Mouse (Mus musculus) small intestine, adult 2 months (tissue): ENCODE data around the gene Add3. TPM values are rescaled to one million over a fixed set of nuclear protein-coding genes. Genes with fewer than 3 reads are reported as not detected.

Experiments
- H3K27ac ChIP-seq: fragments of 200-500 bp; 2 replicates; pipeline ENCODE4 v1.5.1; 2012; ENCODE audit warnings: low read depth, low read length, control low read depth, inconsistent platforms; ENCODE audit not compliant: insufficient read depth
- H3K27me3 ChIP-seq: fragments of 200-500 bp; 2 replicates; pipeline ENCODE4 v1.6.1; 2012; ENCODE audit warnings: mild to moderate bottlenecking, moderate library complexity, low read length, inconsistent platforms; ENCODE audit not compliant: control insufficient read depth, insufficient read depth
- H3K36me3 ChIP-seq: fragments of 200-500 bp; 2 replicates; pipeline ENCODE4 v1.6.1; 2012; ENCODE audit warnings: mild to moderate bottlenecking, low read length, control low read depth, inconsistent platforms; ENCODE audit not compliant: control insufficient read depth, insufficient read depth
- H3K4me1 ChIP-seq: fragments of 200-500 bp; 2 replicates; pipeline ENCODE4 v1.6.1; 2012; ENCODE audit warnings: low read length, inconsistent platforms, mixed read lengths; ENCODE audit not compliant: control insufficient read depth, insufficient read depth, insufficient read length
- H3K4me3 ChIP-seq: fragments of 200-500 bp; 2 replicates; pipeline ENCODE4 v1.5.1; 2012; ENCODE audit warnings: low read depth, mild to moderate bottlenecking, control low read depth, inconsistent platforms, low read length, moderate library complexity
- CTCF ChIP-seq: fragments of 200-500 bp; IDR thresholded peaks from 2 replicates; pipeline ENCODE4 v1.5.1; 2012; ENCODE audit warnings: low read depth, mild to moderate bottlenecking, control low read depth, inconsistent platforms, low read length, moderate library complexity, mixed read lengths; ENCODE audit not compliant: insufficient replicate concordance, insufficient read length; ENCODE audit errors: extremely low read depth
- POLR2A ChIP-seq: fragments of 200-500 bp; IDR thresholded peaks from 2 replicates; pipeline ENCODE4 v1.6.1; 2012; ENCODE audit warnings: low read depth, mild to moderate bottlenecking, control low read depth, inconsistent platforms, low read length, moderate library complexity
- WGBS: fragments of 180-500 bp; shearing (Covaris S2); methylation state at CpG from one replicate; pipeline ENCODE4 v1.1.7; 2018; 5-methylcytosine and 5-hydroxymethylcytosine counted together
- polyA plus RNA-seq: library from polyadenylated mRNA; depleted of rRNA; stranded (reverse); fragments of >200 nt; gene quantifications from 2 replicates; pipeline ENCODE4 v1.2.3, GENCODE M21; 2012

Gene Add3
- polyA plus RNA-seq, 1 experiment, result 20.2 TPM

GRCm38 (mm10) chr19:53154156-53154555 lies 13.9 kb downstream of the Add3 start:
- Histone ChIP-seq H3K27me3 (no peaks in the 10 kb centered on the region), H3K4me1 (peaks cover 5% of the 10 kb centered on the region; the same call in 1 of the 2 replicates), H3K27ac (no peak overlapping the region), H3K36me3 (no peaks in the 10 kb centered on the region), H3K4me3 (no peak overlapping the region)
- WGBS, result 77% methylated on average over 3 of the region's 3 CpGs
- TF ChIP-seq POLR2A (no peak), CTCF (no peak)

GRCm38 (mm10) chr19:53156361-53156760 lies 16.1 kb downstream of the Add3 start:
- Histone ChIP-seq H3K4me3 (no peak overlapping the region), H3K27ac (0 out of 2 replicates have a peak overlapping the region, but pooled peaks have one; percentile 4), H3K36me3 (peaks cover 2% of the 10 kb centered on the region; the same call in 1 of the 2 replicates), H3K27me3 (no peaks in the 10 kb centered on the region), H3K4me1 (peaks cover 5% of the 10 kb centered on the region; the same call in 1 of the 2 replicates)
- WGBS, result 36% methylated on average over 3 of the region's 3 CpGs
- no peak for TF ChIP-seq CTCF
- no peak for TF ChIP-seq POLR2A

GRCm38 (mm10) chr19:53157176-53157575 lies 16.9 kb downstream of the Add3 start:
- Histone ChIP-seq H3K36me3 (peaks cover 2% of the 10 kb centered on the region; the same call in 1 of the 2 replicates), H3K27me3 (no peaks in the 10 kb centered on the region), H3K4me1 (peaks cover 5% of the 10 kb centered on the region; the same call in 1 of the 2 replicates), H3K4me3 (no peak overlapping the region), H3K27ac (no peak overlapping the region)
- TF ChIP-seq POLR2A (no peak), CTCF (no peak)
- 43% methylated on average over 5 of the region's 5 CpGs for WGBS

- no peak overlapping the region for H3K4me3 ChIP-seq
- TF ChIP-seq CTCF, result no peak
- TF ChIP-seq POLR2A, result no peak
- H3K27me3 ChIP-seq, result no peaks in the 10 kb centered on the region
- H3K27ac ChIP-seq, result no peak overlapping the region
- WGBS, result 73% methylated on average over 7 of the region's 7 CpGs
- peaks cover 8% of the 10 kb centered on the region; the same call in 1 of the 2 replicates for H3K4me1 ChIP-seq
- peaks cover 7% of the 10 kb centered on the region; the same call in 1 of the 2 replicates for H3K36me3 ChIP-seq
Observed at GRCm38 (mm10) chr19:53159351-53159750, 19.1 kb downstream of the Add3 start.

- Histone ChIP-seq H3K36me3 (peaks cover 8% of the 10 kb centered on the region; the same call in 1 of the 2 replicates), H3K27ac (no peak overlapping the region), H3K27me3 (no peaks in the 10 kb centered on the region), H3K4me1 (peaks cover 4% of the 10 kb centered on the region; the same call in 1 of the 2 replicates), H3K4me3 (no peak overlapping the region)
- no peak for TF ChIP-seq POLR2A
- no peak for TF ChIP-seq CTCF
- WGBS, result 78% methylated on average over 6 of the region's 6 CpGs
Observed at GRCm38 (mm10) chr19:53162927-53163326, 22.7 kb downstream of the Add3 start.

- WGBS, result 84% methylated on average over 7 of the region's 7 CpGs
- H3K36me3 ChIP-seq, result peaks cover 6% of the 10 kb centered on the region; the same call in 1 of the 2 replicates
- peaks cover 7% of the 10 kb centered on the region; the same call in 1 of the 2 replicates for H3K4me1 ChIP-seq
- no peak overlapping the region for H3K4me3 ChIP-seq
- no peaks in the 10 kb centered on the region for H3K27me3 ChIP-seq
- TF ChIP-seq CTCF, result no peak
- TF ChIP-seq POLR2A, result no peak
- H3K27ac ChIP-seq, result no peak overlapping the region
Observed at GRCm38 (mm10) chr19:53164645-53165044, 24.4 kb downstream of the Add3 start.

GRCm38 (mm10) chr19:53165305-53166240 lies 25.3 kb downstream of the Add3 start:
- no peaks in the 10 kb centered on the region for H3K27me3 ChIP-seq
- H3K36me3 ChIP-seq, result peaks cover 6% of the 10 kb centered on the region; the same call in 1 of the 2 replicates
- H3K27ac ChIP-seq, result no peak overlapping the region
- H3K4me3 ChIP-seq, result no peak overlapping the region
- TF ChIP-seq POLR2A (no peak), CTCF (no peak)
- peaks cover 7% of the 10 kb centered on the region; the same call in 1 of the 2 replicates for H3K4me1 ChIP-seq
- WGBS, result 41% methylated on average over 4 of the region's 4 CpGs
